Mouse (Mus musculus): ENCODE results near the gene Olfr229. TPM values are rescaled to one million over a fixed set of nuclear protein-coding genes. Genes with fewer than 3 reads are reported as not detected.

Gene Olfr229
- not detected in 2 replicates for polyA plus RNA-seq (2012; rRNA removed; ENCODE audit: low replicate concordance)

GRCm38 (mm10) chr9:39907036-39907435 lies at the start of gene Olfr229:
Gene Olfr229, plus strand, starts transcription at chr9:39907336.

GRCm38 (mm10) chr9:39866122-39866521 lies 41.0 kb upstream of the Olfr229 start, which contains the start of gene Olfr972:
Gene Olfr972, plus strand, starts transcription at chr9:39866422.

GRCm38 (mm10) chr9:39937201-39937600 lies 30.1 kb downstream of the Olfr229 start, which contains the start of gene Olfr974:
Gene Olfr974, plus strand, starts transcription at chr9:39937501.

GRCm38 (mm10) chr9:39951946-39952345 lies 44.8 kb downstream of the Olfr229 start, which contains the start of gene Olfr975:
Gene Olfr975, minus strand, starts transcription at chr9:39952046.

GRCm38 (mm10) chr9:39961033-39961432 lies 53.9 kb downstream of the Olfr229 start, which contains the start of gene Olfr976:
Gene Olfr976, minus strand, starts transcription at chr9:39961133.

Other genes starting within 250 kb of the Olfr229 start
- not detected in 2 replicates for gene Olfr963, start 240.1 kb upstream of the Olfr229 start, polyA plus RNA-seq (2012; rRNA removed; ENCODE audit: low replicate concordance)
- gene Olfr149, start 200.2 kb upstream of the Olfr229 start, polyA plus RNA-seq (2012; rRNA removed; ENCODE audit: low replicate concordance): not detected in 2 replicates
- not detected in 2 replicates for gene Olfr965, start 196.0 kb upstream of the Olfr229 start, polyA plus RNA-seq (2012; rRNA removed; ENCODE audit: low replicate concordance)
- gene Olfr150, start 176.4 kb upstream of the Olfr229 start, polyA plus RNA-seq (2012; rRNA removed; ENCODE audit: low replicate concordance): not detected in 2 replicates
- gene Olfr967, start 161.1 kb upstream of the Olfr229 start, polyA plus RNA-seq (2012; rRNA removed; ENCODE audit: low replicate concordance): not detected in 2 replicates
- not detected in 2 replicates for gene Olfr968, start 124.1 kb upstream of the Olfr229 start, polyA plus RNA-seq (2012; rRNA removed; ENCODE audit: low replicate concordance)
- not detected in 2 replicates for gene Olfr969, start 116.4 kb upstream of the Olfr229 start, polyA plus RNA-seq (2012; rRNA removed; ENCODE audit: low replicate concordance)
- not detected in 2 replicates for gene Olfr970, start 98.5 kb upstream of the Olfr229 start, polyA plus RNA-seq (2012; rRNA removed; ENCODE audit: low replicate concordance)
- gene Olfr971, start 70.5 kb upstream of the Olfr229 start, polyA plus RNA-seq (2012; rRNA removed; ENCODE audit: low replicate concordance): not detected in 2 replicates
- gene Olfr972, start 40.9 kb upstream of the Olfr229 start, polyA plus RNA-seq (2012; rRNA removed; ENCODE audit: low replicate concordance): not detected in 2 replicates
- not detected in 2 replicates for gene Olfr974, start 30.2 kb downstream of the Olfr229 start, polyA plus RNA-seq (2012; rRNA removed; ENCODE audit: low replicate concordance)
- gene Olfr975, start 44.7 kb downstream of the Olfr229 start, polyA plus RNA-seq (2012; rRNA removed; ENCODE audit: low replicate concordance): not detected in 2 replicates
- not detected in 2 replicates for gene Olfr976, start 53.8 kb downstream of the Olfr229 start, polyA plus RNA-seq (2012; rRNA removed; ENCODE audit: low replicate concordance)
- not detected in 2 replicates for gene Olfr978, start 84.8 kb downstream of the Olfr229 start, polyA plus RNA-seq (2012; rRNA removed; ENCODE audit: low replicate concordance)
- gene Olfr979, start 96.1 kb downstream of the Olfr229 start, polyA plus RNA-seq (2012; rRNA removed; ENCODE audit: low replicate concordance): not detected in 2 replicates
- gene Olfr980, start 102.2 kb downstream of the Olfr229 start, polyA plus RNA-seq (2012; rRNA removed; ENCODE audit: low replicate concordance): not detected in 2 replicates
- not detected in 2 replicates for gene Olfr981, start 114.1 kb downstream of the Olfr229 start, polyA plus RNA-seq (2012; rRNA removed; ENCODE audit: low replicate concordance)
- gene Olfr982, start 166.5 kb downstream of the Olfr229 start, polyA plus RNA-seq (2012; rRNA removed; ENCODE audit: low replicate concordance): not detected in 2 replicates
- not detected in 2 replicates for gene Olfr983, start 186.3 kb downstream of the Olfr229 start, polyA plus RNA-seq (2012; rRNA removed; ENCODE audit: low replicate concordance)
- gene Olfr984, start 206.9 kb downstream of the Olfr229 start, polyA plus RNA-seq (2012; rRNA removed; ENCODE audit: low replicate concordance): not detected in 2 replicates
- not detected in 2 replicates for gene Olfr985, start 222.8 kb downstream of the Olfr229 start, polyA plus RNA-seq (2012; rRNA removed; ENCODE audit: low replicate concordance)
- gene Tmem225, start 240.8 kb downstream of the Olfr229 start, polyA plus RNA-seq (2012; rRNA removed; ENCODE audit: low replicate concordance): not detected in 2 replicates